In genomic region chr6:101550501-101551268, GRCm38 (mm10) we compare ENCODE assay signal across 9 mouse cellular contexts.
DNase-seq lines count a peak whose midpoint lies in the region; ATAC-seq and TF ChIP-seq lines count a peak whose summit lies in the region.
"Had no signal": no experiment of that assay in that cellular context is flagged by ENCODE, and none has a peak within 500 bp of the region (broad histone marks: within the 10 kb centered on the region; RNA-seq: fewer than 3 reads in every experiment).

No protein-coding gene starts in this region.

- peak overlapping the region; percentile 3; the same call in 1 of the 2 replicates for H3K27ac ChIP-seq in hindbrain, embryonic 13.5 days
- peak overlapping the region; percentile 80 for H3K27ac ChIP-seq in left cerebral cortex, adult 2 months
- H3K27ac ChIP-seq: limb, embryonic 15.5 days had no signal

- H3K9ac ChIP-seq in hindbrain, embryonic 13.5 days, result no peak overlapping the region
- H3K9ac ChIP-seq: limb, embryonic 15.5 days had no signal

- peak; percentile 83 to 87 for DNase-seq in cerebellum, postnatal 10 days
- DNase-seq in left cerebral cortex, adult 2 months (ENCODE audit: extremely low spot score in 1 of 2, low spot score in 2 of 2), result peak; percentile 25 to 52
- DNase-seq in right cerebral cortex, adult 18-20 months, result peak; percentile 68

- no peaks in the 10 kb centered on the region for H3K27me3 ChIP-seq in hindbrain, embryonic 13.5 days
- H3K27me3 ChIP-seq: limb, embryonic 15.5 days had no signal

- H3K4me3 ChIP-seq in hindbrain, embryonic 13.5 days, result no peak overlapping the region
- no peak overlapping the region for H3K4me3 ChIP-seq in left cerebral cortex, adult 2 months
- H3K4me3 ChIP-seq: limb, embryonic 15.5 days had no signal

- intact Hi-C loops in left cerebral cortex, adult 2 months (cut with DNase I), result loop anchor here (1.0 to 2.0 kb wide), 2 partner anchors 59 to 66 kb away; no protein-coding TSS in a partner anchor

- no peaks in the 10 kb centered on the region for H3K36me3 ChIP-seq in hindbrain, embryonic 13.5 days
- H3K36me3 ChIP-seq: limb, embryonic 15.5 days had no signal

- no peak overlapping the region for H3K4me2 ChIP-seq in hindbrain, embryonic 13.5 days
- H3K4me2 ChIP-seq: limb, embryonic 15.5 days had no signal

- 15% methylated on average over 7 of the region's 7 CpGs for WGBS in hindbrain, embryonic 13.5 days

- peak; percentile 49 for TF ChIP-seq CTCF in left cerebral cortex, adult 2 months (IDR thresholded peaks at IDR 0.05)

- no peaks in the 10 kb centered on the region for H3K9me3 ChIP-seq in hindbrain, embryonic 13.5 days
- H3K9me3 ChIP-seq: limb, embryonic 15.5 days had no signal

- H3K4me1 ChIP-seq in hindbrain, embryonic 13.5 days (replicated peaks), result peaks cover 7% of the 10 kb centered on the region

- ATAC-seq in cerebellum, adult (ENCODE audit: insufficient number of reproducible peaks, low FRiP score, low TSS enrichment), result no peak
- peak; percentile 83 for ATAC-seq in hindbrain, embryonic 13.5 days (ENCODE audit: low FRiP score)
- no peak for ATAC-seq in erythroid progenitor cell, adult 5-6 weeks (replicated peaks; ENCODE audit: low FRiP score, poor library complexity, severe bottlenecking)
- no peak for ATAC-seq in CD4-positive, CD25-positive, alpha-beta regulatory T cell, adult 4 months
- ATAC-seq in activated CD4-positive, CD25-positive, alpha-beta regulatory T cell, adult 4 months, result no peak
